In genomic region chr9:46329801-46330585, GRCm38 (mm10) we compare ENCODE assay signal across 13 mouse cellular contexts. TPM values are rescaled to one million over a fixed set of nuclear protein-coding genes. Genes with fewer than 3 reads are reported as not detected.
DNase-seq lines count a peak whose midpoint lies in the region; ATAC-seq and TF ChIP-seq lines count a peak whose summit lies in the region.
"Had no signal": no experiment of that assay in that cellular context is flagged by ENCODE, and none has a peak within 500 bp of the region (broad histone marks: within the 10 kb centered on the region; RNA-seq: fewer than 3 reads in every experiment).

No protein-coding gene starts in this region.

- peaks cover 9% of the 10 kb centered on the region; the same call in 1 of the 2 replicates for H3K27me3 ChIP-seq in heart, embryonic 14.5 days (ENCODE audit: control insufficient read depth, insufficient read depth, low read length)
- peaks cover 12% of the 10 kb centered on the region; the same call in 1 of the 2 replicates for H3K27me3 ChIP-seq in hindbrain, embryonic 13.5 days
- no peaks in the 10 kb centered on the region for H3K27me3 ChIP-seq in stomach, postnatal 0 days (ENCODE audit: control insufficient read depth, insufficient read depth, low read length)

- no peak overlapping the region for H3K4me3 ChIP-seq in heart, embryonic 14.5 days (ENCODE audit: control insufficient read depth in 1 of 2, insufficient read depth in 1 of 2, low read depth in 1 of 2, low read length in 2 of 2)
- no peak overlapping the region for H3K4me3 ChIP-seq in hindbrain, embryonic 13.5 days
- H3K4me3 ChIP-seq in stomach, postnatal 0 days (ENCODE audit: low read depth, low read length): no peak overlapping the region

- no peak overlapping the region for H3K27ac ChIP-seq in heart, embryonic 14.5 days (replicated peaks in 1 of 2; ENCODE audit: control insufficient read depth in 1 of 2, insufficient read depth in 1 of 2, low read depth in 2 of 2, low read length in 2 of 2)
- H3K27ac ChIP-seq in hindbrain, embryonic 13.5 days: 0 out of 2 replicates have a peak overlapping the region, but pooled peaks have one; percentile 91
- no peak overlapping the region for H3K27ac ChIP-seq in stomach, postnatal 0 days (replicated peaks)

- no peak for DNase-seq in heart, postnatal 36 days
- peak; percentile 54 for DNase-seq in retina, postnatal 1 day
- DNase-seq in retina, embryonic 14.5 days (ENCODE audit: low spot score): no peak
- DNase-seq in stomach, postnatal 0 days (ENCODE audit: low spot score): no peak
- no peak for DNase-seq in gastrocnemius, postnatal 36 days
- DNase-seq in adrenal gland, postnatal 10 days: no peak
- DNase-seq: adrenal gland, postnatal 25 days had no signal

- H3K4me1 ChIP-seq in heart, embryonic 14.5 days (ENCODE audit: control insufficient read depth in 2 of 2, insufficient read depth in 2 of 2, low read length in 2 of 2): peaks cover 11 to 14% of the 10 kb centered on the region in 2 experiments; a peak in 3 of 4 replicates
- H3K4me1 ChIP-seq in hindbrain, embryonic 13.5 days (replicated peaks): peaks cover 33% of the 10 kb centered on the region
- H3K4me1 ChIP-seq in stomach, postnatal 0 days (replicated peaks; ENCODE audit: control insufficient read depth, insufficient read depth): no peaks in the 10 kb centered on the region

- no peak overlapping the region for H3K9ac ChIP-seq in heart, embryonic 14.5 days (ENCODE audit: low read length)
- H3K9ac ChIP-seq in hindbrain, embryonic 13.5 days: no peak overlapping the region
- no peak overlapping the region for H3K9ac ChIP-seq in stomach, postnatal 0 days (ENCODE audit: low read length)

- H3K9me3 ChIP-seq in heart, embryonic 14.5 days (ENCODE audit: control insufficient read depth, low read length): no peaks in the 10 kb centered on the region
- H3K9me3 ChIP-seq in hindbrain, embryonic 13.5 days: no peaks in the 10 kb centered on the region
- H3K9me3 ChIP-seq in stomach, postnatal 0 days (ENCODE audit: control insufficient read depth, low read length): no peaks in the 10 kb centered on the region
- H3K9me3 ChIP-seq: G1E had no signal

- H3K4me2 ChIP-seq in heart, embryonic 14.5 days (ENCODE audit: low read length): peak overlapping the region; percentile 77
- no peak overlapping the region for H3K4me2 ChIP-seq in hindbrain, embryonic 13.5 days
- H3K4me2 ChIP-seq in stomach, postnatal 0 days (replicated peaks; ENCODE audit: low read depth): no peak overlapping the region

- peak; percentile 26; the same call in 1 of the 2 replicates for TF ChIP-seq CTCF in stomach, postnatal 0 days (IDR thresholded peaks at IDR 0.05; ENCODE audit: low read depth)

- no peaks in the 10 kb centered on the region for H3K36me3 ChIP-seq in heart, embryonic 14.5 days (ENCODE audit: control insufficient read depth, insufficient read depth, low read length)
- H3K36me3 ChIP-seq in hindbrain, embryonic 13.5 days: no peaks in the 10 kb centered on the region
- no peaks in the 10 kb centered on the region for H3K36me3 ChIP-seq in stomach, postnatal 0 days (ENCODE audit: control insufficient read depth, insufficient read depth, low read length)
- H3K36me3 ChIP-seq: G1E had no signal

- 17% methylated on average over 24 of the region's 24 CpGs for WGBS in heart, embryonic 14.5 days
- 17% methylated on average over 24 of the region's 24 CpGs for WGBS in hindbrain, embryonic 13.5 days
- 33% methylated on average over 24 of the region's 24 CpGs for WGBS in stomach, postnatal 0 days

- TF ChIP-seq EP300 in stomach, postnatal 0 days (optimal IDR thresholded peaks at IDR 0.05): no peak

- intact Hi-C loops in heart, postnatal 36 days (cut with DNase I): no loop called here
- intact Hi-C loops in gastrocnemius, postnatal 36 days (cut with DNase I): no loop called here

- ATAC-seq in heart, embryonic 14.5 days (ENCODE audit: insufficient number of reproducible peaks, insufficient read depth, low FRiP score, low read depth): no peak
- no peak for ATAC-seq in hindbrain, embryonic 13.5 days (ENCODE audit: low FRiP score)
- ATAC-seq in stomach, postnatal 0 days (ENCODE audit: low FRiP score, low TSS enrichment): no peak
- ATAC-seq: inflammation-experienced regulatory T-cells, adult 6 months had no signal

RNA-seq across cellular contexts. Expression of gene 4931429L15Rik, which starts 10.2 kb away (rescaled TPM):
- not detected in 2 replicates for polyA plus RNA-seq in heart, embryonic 14.5 days (2014; fragmentation: Nextera tagmentation; extraction: Ambion mirVana)
- total RNA-seq in heart, postnatal 36 days (2021): not detected
- not detected in 2 replicates for polyA plus RNA-seq in hindbrain, embryonic 13.5 days (2015; fragmentation: Nextera tagmentation; extraction: Ambion mirVana)
- not detected in 2 replicates for polyA plus RNA-seq in stomach, postnatal 0 days (2015; fragmentation: Nextera tagmentation; extraction: Ambion mirVana)
- not detected for total RNA-seq in gastrocnemius, postnatal 36 days (2021)
- total RNA-seq in adrenal gland, postnatal 10 days (2021): not detected
- total RNA-seq: adrenal gland, postnatal 25 days; G1E; left cerebral cortex, adult 8-10 months had no signal
- polyA plus RNA-seq: G1E; inflammation-experienced regulatory T-cells, adult 6 months; stomach, embryonic 16.5 days had no signal

RNA-seq across cellular contexts. Expression of gene Bud13, which starts 47.2 kb away (rescaled TPM):
- polyA plus RNA-seq in heart, embryonic 14.5 days (2014; fragmentation: Nextera tagmentation; extraction: Ambion mirVana): 11.2 and 13.8 TPM in 2 replicates
- 1 to 10 TPM; 7.5 to 9.1 TPM for total RNA-seq in heart, postnatal 36 days (2021)
- 17.5 and 18.3 TPM in 2 replicates for polyA plus RNA-seq in hindbrain, embryonic 13.5 days (2015; fragmentation: Nextera tagmentation; extraction: Ambion mirVana)
- polyA plus RNA-seq in stomach, postnatal 0 days (2015; fragmentation: Nextera tagmentation; extraction: Ambion mirVana): 7.6 and 8.8 TPM in 2 replicates
- total RNA-seq in gastrocnemius, postnatal 36 days (2021): 1 to 10 TPM; 7.1 to 8.6 TPM
- total RNA-seq in adrenal gland, postnatal 10 days (2021): 10 to 100 TPM in 1 of 2 experiments, 1 to 10 TPM in 1; 9.5 to 10.4 TPM

RNA-seq across cellular contexts. Expression of gene Zpr1, which starts 57.1 kb away (rescaled TPM):
- polyA plus RNA-seq in heart, embryonic 14.5 days (2014; fragmentation: Nextera tagmentation; extraction: Ambion mirVana): 31.5 and 33.0 TPM in 2 replicates
- total RNA-seq in heart, postnatal 36 days (2021): 10 to 100 TPM; 19.5 to 24.6 TPM
- polyA plus RNA-seq in hindbrain, embryonic 13.5 days (2015; fragmentation: Nextera tagmentation; extraction: Ambion mirVana): 60.2 and 61.1 TPM in 2 replicates
- polyA plus RNA-seq in stomach, postnatal 0 days (2015; fragmentation: Nextera tagmentation; extraction: Ambion mirVana): 30.8 and 32.6 TPM in 2 replicates
- total RNA-seq in gastrocnemius, postnatal 36 days (2021): 10 to 100 TPM; 21.1 to 28.3 TPM
- total RNA-seq in adrenal gland, postnatal 10 days (2021): 10 to 100 TPM; 28.9 to 35.5 TPM
